Mouse (Mus musculus): ENCODE measurements around the gene 1700030K09Rik.

Gene 1700030K09Rik

DNA sequence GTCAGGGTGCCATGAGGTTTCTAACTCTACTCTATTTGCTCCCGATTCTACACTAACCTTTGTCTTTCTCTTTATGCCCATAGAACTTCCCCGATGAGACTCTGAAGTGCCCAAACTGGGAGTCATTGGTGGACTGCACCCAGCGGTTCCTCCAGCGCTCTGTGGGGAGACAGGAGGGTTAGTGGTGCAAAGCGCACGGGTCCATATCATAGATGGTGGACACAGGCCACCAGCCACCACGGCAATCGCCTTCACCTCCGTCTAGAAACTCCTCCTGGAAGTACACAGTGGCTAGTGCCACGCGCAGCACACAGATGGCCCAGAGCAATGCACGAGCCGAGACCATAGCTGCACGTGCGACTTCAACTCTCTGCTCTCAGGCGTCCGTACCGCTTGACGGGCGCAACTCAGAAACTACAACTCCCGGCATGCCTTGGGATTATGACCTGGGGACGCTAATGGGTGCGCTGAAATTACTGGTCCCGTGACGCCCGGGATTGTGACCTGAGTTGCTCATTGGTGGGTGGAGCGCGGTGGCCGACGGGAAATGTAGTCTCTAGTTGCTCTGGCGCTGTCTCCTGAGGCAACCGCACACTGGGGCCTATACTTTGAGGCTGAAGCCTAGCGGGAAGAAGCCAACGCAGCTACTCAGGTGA is at the start of gene 1700030K09Rik, which contains the start of gene Calr3:
TSS of gene 1700030K09Rik (plus strand) at position 543 of the 656 bp plus-strand sequence.
TSS of gene Calr3 (minus strand) at position 533 of the 656 bp plus-strand sequence.
- peak; percentile 92 to 96 for DNase-seq (ENCODE audit: low spot score in 2 of 2)

DNA sequence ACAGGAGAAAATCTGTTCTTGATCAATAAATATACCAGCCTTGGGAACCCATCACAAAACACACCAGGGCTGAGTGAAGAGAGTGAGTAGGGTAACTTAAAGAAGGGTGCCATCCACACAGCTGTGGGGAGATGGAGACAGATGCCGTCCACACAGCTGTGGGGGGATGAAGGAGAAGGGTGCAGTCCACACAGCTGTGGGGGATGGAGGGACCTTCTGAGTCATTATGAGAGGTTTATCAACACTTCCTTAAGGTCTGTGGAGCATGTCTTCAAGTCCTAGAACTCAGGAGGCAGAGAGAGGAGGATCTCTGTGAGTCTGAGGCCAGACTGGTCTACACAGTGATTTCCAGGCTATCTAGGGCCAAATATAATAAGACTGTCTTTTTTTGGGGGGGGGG is 42.3 kb upstream of the 1700030K09Rik start:
- no peak for DNase-seq (ENCODE audit: low spot score in 2 of 2)

DNA sequence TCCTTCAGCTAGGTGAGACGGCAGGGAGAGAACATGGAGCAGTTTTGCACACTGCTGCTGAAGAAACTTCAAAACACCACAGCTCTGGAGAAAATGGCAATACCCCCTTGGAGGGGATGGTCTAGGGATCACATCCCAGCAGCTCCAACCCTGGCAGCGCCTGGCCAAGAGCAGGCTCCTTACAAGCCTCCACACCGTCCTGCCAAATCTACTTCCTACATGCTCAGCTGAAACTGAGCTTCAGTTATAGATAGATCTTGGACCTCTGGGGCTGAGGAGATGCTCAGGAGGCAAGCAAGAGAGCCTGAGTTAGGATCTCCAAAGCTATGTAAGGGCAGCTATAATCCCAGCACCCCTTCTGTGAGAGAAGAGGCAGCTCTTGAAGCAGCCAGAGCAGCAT is 40.7 kb upstream of the 1700030K09Rik start:
- no peak for DNase-seq (ENCODE audit: low spot score in 2 of 2)

DNA sequence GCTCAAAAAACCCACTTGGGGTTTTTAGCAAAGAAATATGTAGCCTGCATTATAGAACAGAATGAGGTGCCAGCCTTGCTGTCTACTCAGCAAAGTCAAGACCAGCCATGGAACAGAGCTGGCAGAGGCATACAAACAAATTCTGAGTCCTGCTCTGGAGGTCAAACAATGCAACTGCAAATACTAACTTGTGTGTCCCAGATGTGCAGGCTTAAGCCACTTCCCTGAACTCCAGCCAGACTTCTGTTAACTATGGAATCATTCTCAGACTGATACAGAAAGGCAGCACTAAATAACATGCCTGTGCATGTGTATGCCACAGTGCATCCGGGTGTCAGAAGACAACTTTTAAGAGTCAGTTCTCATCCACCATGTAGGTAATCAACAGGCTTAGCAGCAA is 35.8 kb upstream of the 1700030K09Rik start:
- no peak for DNase-seq (ENCODE audit: low spot score in 2 of 2)

DNA sequence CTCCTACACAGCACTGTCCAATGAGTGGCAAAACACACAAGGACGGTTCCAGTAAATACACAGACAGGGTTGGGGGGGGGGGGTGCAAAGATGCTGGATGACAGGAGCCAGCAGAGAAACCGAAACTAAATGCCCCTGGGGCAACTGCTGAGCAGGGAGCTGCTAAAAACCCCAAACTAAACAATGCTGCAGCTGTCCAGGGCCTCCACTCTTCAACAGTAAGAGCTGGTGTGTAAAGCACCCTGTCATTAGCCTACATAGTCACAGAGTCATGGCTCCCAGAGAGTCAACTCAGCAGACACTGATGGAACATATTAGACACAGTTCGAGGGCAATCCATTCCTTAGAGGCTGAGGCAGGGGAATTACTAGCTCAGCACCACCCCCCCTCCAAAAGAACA is 34.2 kb upstream of the 1700030K09Rik start:
- DNase-seq (ENCODE audit: low spot score in 2 of 2): no peak

DNA sequence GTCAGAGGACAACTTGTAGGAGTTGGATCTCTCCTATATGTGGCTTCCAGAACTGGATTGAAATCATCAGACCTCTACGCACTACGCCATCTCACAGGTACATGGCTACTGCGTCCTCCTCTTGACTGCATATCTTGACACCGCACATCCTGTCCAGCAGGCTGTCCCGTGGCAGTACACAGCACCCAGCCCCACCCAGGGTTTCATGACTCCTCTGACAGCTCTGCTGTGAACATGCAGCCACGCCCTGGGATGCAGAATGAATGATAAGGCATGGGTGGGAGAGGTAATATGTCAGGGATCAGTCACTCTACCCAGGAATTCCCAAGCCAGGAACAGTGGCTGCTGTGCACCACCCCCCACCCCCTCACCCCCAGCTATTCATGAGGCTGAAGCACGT is 29.8 kb upstream of the 1700030K09Rik start:
- DNase-seq (ENCODE audit: low spot score in 2 of 2): peak; percentile 59 to 61

DNA sequence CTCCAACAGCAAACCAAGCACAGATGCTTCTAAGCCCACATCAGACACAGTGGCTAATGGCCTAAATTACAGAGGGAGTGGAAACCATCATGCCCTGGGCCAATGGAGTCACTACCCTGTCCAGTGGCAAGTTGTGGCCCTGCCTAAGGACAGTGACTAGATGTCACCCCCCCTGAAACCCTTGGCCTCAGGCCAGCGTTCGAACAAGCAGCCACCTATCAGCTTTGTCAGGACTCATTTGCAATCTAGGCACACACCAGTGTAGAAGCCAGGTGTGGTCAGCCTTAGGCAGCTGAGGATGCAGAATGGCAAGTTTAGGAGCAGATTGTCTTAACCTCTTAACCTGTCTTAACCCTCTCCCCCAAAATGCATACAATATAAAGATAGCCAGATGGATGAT is 28.4 kb upstream of the 1700030K09Rik start:
- DNase-seq (ENCODE audit: low spot score in 2 of 2): peak; percentile 22 to 26

DNA sequence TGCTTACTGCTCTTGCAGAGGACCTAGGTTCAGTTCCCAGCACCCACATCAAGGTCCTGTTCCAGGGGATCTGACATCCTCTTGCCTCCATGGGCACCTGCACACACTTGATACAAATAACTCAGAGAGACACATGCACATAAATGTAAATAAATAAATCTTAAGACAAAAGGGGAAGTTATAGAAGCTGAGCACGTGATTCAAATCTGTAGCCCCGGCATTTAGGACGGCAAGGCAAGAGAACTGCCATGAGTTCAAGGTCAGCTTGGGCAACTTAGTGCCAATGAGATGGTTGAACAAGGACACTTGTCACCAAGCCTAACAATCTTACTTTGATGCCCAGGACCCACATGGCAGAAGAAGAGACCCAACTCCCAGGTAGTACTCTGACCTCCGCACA is 25.6 kb upstream of the 1700030K09Rik start:
- DNase-seq (ENCODE audit: low spot score in 2 of 2): no peak

DNA sequence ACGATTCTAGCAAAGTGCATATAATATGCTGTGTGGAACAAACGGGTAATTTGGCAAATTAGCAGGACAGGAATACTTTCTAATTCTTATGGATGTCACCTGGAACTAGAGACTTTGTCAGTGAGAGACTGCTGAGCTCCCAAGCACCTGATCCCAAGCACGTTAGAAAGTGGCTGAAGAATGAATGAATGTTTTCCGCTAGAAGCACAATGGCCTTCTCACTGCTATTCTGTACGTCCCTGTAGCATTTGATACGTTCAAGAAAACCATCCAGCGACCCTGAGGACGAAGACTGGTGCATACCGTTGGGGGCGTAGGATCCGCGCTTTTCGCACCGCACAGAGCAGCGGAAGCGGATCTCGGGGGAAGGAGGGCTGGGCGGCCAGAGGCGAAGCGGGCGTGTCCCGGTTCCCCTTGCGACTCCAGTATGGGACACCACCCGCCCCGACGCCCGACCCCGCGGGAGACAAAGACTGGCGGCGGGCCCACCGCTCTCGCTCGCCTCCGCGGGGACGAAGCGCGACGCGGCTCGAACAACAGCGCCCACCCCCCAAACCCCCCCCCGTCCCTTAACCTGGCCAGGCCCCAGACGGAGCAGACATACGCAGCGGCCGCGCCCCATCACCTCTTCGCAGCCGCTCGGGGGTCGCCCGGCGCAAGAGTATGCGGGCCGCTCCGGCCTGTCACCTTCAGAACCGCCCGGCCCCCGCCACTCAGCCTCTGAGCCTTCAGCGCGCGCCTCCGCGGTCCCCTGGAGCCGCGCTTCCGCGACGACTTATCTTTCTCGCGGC is 22.9 kb upstream of the 1700030K09Rik start:
- DNase-seq (ENCODE audit: low spot score in 2 of 2): peak; percentile 36 to 49

DNA sequence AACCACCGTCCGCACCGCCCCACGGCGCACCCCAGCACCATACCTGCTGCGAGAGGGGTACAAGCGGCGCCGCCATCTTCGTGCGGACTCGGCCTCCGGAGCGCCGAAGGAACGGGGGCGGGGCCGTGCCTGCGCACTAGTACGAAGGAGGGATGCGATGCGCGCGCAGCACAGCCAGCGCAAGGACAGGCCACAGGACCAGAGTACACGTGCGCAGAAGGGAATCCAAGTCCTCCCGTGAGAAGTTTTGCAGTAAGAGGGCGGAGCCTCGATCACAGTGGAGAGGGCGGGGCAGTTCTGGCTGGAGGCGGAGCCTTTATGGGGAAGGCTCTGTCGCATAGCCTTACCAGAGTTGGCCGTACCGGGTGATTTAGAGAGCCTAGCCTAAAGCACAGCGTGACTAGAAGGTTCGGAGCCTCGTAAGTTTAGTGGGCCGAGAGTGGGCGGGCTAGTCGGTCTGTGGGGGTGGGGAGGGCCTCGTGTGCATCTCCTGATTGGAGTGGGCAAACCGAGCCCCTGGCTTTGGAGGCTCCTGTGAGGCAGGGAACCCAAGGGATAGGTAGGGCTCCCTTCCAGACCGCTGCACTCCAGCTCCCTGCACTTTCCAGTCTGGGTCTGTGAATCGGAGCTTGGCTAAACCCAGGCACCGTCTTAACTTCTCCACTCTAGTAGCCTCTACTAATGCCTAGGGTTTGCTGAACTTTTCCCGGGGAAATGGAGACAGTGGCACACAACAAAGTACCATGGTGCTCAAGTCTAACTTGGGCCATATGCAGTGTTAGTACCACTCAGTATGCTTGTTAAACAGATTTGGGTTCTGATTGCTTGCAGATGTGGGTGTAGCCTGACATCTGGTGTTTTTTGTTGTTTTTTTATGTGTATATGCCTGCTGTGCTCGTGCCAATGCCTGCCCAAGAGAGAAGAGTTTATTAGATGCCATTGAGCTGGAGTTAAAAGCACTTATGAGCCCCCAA is 22.0 kb upstream of the 1700030K09Rik start, which contains the start of gene Eps15l1:
TSS of gene Eps15l1 (minus strand) at position 99 of the 974 bp plus-strand sequence.
- DNase-seq (ENCODE audit: low spot score in 2 of 2): peak; percentile 98

DNA sequence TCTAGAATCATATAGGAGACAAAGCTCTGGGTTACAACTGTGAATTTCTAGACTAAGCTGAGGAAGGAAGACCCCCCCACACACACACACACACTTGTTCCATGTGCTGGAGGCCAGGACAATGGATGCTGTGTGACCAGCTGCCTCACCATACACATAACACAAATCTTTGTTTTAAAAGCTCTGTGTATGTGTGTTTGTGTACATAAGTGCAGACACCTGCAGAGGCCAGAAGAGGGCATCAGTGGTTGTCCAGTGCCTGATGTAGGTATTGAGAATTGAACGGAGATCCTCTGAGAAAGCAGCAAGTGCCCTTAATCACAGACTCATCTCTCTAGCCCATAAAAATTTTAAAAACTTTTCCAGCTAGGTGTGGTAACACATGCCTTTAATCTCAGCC is 20.8 kb upstream of the 1700030K09Rik start:
- DNase-seq (ENCODE audit: low spot score in 2 of 2): no peak

DNA sequence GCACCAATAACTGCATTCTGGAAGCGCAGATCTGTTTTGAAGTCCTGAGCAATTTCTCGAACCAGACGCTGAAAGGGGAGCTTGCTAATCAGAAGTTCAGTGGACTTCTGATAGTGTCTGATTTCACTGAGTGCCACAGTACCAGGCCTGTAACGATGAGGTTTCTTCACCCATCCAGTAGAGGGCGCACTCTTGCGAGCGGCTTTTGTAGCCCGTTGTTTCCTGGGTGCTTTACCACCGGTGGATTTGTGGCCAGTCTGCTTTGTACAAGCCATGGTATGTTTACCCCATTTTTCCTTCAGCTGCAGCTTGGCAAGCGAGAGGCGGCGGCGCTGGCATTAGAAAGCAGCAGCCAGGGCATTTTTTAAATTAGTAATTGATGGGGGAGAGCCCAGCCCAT is 14.0 kb upstream of the 1700030K09Rik start:
- DNase-seq (ENCODE audit: low spot score in 2 of 2): peak; percentile 27 to 44

DNA sequence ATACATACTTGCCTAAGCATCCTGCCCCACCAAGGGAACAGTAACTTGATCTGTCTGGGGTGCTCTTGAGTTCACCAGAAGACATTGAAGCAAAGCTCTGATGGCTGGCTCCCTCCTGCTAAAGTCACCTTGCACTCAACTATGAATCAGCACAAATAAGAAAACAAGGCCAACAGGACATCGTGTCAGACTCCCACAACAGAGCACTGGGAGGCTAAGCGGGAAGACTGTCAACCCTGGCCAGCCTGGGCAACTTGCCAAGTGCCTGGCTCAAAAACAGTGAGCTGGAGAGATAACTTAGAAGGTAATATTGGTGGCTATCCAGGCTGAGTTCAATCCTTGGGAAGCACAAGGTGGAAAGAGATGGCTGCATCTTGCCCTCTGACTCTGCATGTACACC is 8.7 kb upstream of the 1700030K09Rik start:
- DNase-seq (ENCODE audit: low spot score in 2 of 2): peak in 1 of 2 experiments; percentile 27

DNA sequence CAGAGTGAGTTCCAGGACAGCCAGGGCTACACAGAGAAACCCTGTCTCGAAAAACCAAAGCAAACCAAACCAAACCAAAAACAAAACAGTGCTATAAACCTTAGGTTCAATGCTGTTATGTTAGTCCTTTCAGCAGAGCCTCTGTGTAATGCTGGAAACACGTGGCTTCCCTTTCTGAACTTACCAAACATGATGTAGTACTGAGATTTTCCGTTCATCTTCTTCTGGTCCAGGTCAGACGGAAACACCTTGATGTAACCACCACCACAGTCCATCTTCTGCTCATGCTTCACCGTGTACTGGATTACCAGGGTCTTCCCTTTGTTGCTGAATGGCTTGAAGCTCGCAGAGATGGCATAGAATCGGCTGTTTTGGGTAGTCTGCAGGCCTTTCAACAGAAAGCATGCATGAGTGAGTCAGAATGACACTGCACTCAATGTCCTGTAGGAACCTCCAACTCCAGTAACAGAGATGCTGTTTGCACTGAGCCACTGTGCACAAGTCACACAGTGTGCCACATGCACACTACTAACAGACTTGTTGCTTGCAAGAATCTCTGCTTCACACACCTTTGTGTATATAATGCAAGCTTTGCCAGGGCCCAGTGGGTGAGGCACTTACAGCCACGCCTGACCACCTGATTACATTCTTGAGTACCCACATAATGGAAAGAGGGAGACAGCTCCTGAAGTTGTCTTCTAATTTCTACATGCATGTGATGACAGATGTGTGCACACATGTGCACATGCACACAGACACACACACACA is 5.2 kb upstream of the 1700030K09Rik start:
- no peak for DNase-seq (ENCODE audit: low spot score in 2 of 2)

DNA sequence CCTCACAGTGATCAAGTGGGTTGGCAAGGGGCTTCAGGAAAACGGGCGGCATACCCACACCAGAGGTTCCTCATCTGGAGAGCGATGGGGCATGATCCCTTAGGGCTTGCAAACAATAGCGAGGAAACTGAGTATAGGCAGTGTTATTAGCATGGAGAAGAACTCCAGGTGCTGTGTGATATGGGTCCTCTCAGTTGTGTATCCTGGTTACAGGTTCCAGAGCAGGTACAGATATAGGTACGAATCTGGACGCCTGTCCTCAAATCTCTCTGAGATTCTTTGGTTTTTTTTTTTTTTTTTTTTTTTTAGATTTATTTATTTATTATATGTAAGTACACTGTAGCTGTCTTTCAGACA is 292 bp downstream of the 1700030K09Rik start:
- DNase-seq (ENCODE audit: low spot score in 2 of 2): no peak

DNA sequence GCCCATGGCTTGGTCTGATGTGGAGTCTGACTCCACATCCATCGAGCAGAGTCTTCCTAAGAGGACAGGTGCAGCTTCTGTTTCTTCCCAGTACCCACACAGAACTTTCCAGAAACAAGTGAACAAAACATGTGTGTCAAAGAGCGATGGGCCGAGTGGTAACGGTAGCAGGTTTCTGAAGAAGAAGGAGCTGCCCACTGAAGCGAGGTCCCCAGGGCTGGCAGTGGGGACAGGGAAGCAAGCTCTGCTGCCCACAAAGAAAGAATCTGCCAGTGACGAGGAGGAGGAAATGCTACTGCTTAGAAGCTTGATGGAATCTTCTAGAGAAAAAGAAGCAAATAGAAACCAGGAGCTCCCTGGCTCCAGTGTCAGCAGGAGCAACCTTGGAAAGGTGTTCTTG is 1.4 kb downstream of the 1700030K09Rik start:
- DNase-seq (ENCODE audit: low spot score in 2 of 2): peak in 1 of 2 experiments; percentile 41

DNA sequence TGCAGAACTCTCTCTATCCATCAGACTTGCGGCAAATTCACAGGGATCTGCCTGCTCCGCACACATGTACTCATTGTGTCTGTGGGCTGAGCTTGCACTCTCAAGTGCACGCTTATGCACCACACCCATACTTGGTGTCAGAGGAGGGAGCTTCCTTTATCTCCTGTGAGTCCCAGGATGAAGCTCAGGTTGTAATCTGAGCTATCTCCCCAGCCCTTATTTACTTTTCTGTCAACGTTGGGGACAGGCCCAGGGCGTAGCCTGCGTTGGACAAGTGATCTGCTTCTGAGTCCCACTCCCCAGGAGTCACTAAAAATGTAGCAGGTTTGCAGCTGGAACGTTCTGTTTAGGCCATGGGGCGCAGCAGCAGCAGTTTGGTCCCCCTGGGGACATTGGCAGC is 7.8 kb downstream of the 1700030K09Rik start:
- DNase-seq (ENCODE audit: low spot score in 2 of 2): no peak

DNA sequence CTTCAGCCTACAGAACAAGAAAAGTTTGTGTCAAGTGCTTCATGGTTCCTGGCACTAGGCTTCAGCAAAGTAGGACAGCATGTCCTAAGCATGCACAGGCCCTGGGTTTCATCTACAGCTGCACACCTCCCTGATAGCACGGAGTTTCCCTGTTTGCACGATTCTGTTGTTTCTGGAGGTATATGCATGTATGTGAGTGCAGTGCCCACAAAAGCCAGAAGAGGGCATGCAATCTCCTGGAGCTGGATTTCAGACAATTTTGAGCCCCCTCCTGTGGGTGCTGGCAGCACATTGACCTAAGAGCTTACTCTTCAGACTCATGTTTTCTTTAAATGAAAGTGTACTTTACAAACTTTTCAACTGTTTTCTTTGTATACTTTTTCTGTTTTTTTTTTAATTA is 10.2 kb downstream of the 1700030K09Rik start:
- no peak for DNase-seq (ENCODE audit: low spot score in 2 of 2)

DNA sequence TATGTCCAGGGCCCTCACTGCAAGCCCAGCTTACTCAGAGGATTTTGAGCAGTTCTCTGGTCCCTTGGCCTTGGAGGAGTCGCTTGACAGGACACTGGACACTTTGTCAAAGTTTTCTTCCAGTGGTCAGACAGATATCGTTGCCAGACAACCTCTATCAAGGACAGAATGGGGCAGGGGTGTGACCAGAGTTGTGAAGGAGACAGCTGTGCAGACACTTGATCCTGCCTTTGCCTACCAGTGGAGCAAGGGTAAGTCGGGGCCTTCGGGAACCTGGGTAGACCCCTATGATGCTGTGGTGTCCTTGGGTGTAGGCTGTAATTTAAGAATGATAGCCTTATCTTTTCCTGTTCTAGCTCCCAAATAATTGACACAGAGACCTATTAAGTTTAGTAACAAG is 11.6 kb downstream of the 1700030K09Rik start:
- no peak for DNase-seq (ENCODE audit: low spot score in 2 of 2)

DNA sequence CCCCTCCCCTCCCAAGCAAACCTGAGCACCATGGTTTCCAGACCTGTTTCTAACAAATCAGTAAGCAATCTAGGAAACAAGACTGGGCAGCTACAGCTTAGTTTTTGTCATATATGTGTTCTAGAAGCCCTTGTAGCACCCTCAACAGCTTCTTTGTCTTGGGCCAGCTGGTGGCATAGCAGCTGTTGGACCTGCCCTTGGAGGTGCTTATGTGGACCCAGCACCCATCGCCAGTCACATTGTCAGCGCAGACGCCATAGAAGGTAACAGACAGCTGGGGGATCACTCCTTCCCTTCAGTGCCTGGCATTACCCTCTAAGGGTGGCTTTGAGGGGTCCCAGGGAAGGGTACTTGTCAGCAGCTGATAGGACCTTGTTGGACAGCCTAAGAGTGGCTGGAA is 14.1 kb downstream of the 1700030K09Rik start:
- DNase-seq (ENCODE audit: low spot score in 2 of 2): no peak

DNA sequence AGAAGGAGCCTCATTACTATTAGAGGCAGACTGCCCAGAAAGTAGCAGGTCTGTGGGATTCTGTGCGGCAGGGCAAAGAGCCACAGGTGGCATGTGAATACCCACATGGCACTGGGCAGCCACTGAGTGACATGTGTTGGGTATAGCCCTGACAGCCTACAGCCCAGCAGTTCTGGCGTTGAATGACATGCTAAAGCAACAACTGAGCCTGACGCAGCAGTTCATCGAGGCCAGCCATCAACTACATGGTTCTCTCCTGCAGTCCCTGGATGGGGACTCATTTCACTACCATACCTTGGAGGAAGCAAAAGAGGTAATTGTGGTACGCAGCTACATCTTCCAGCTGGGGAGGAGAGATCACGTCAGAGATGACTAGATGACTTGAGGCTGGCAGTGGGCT is 14.8 kb downstream of the 1700030K09Rik start:
- no peak for DNase-seq (ENCODE audit: low spot score in 2 of 2)

Data from spleen, postnatal 14 days (tissue).